Mouse (Mus musculus) heart, embryonic 13.5 days (tissue): ENCODE data around the gene Ear1. TPM values are rescaled to one million over a fixed set of nuclear protein-coding genes. Genes with fewer than 3 reads are reported as not detected.
"Not testable (repeated sequence)": the region's sequence is repeated elsewhere in the genome, so short reads cannot be mapped to it uniquely, and the experiment has no call there.

ENCODE experiments used
- ATAC-seq: fragments of 200-750 bp; cut with Nextera tagmentation; 2 replicates; pipeline ENCODE4 v1.8.0; 2017; ENCODE audit warnings: moderate TSS enrichment; ENCODE audit not compliant: insufficient number of reproducible peaks, low FRiP score, low TSS enrichment; ENCODE audit errors: extremely low read depth
- H3K27ac ChIP-seq: fragments of 300-500 bp; sonication (generic); replicated peaks from 2 replicates; pipeline ENCODE4 v1.5.1; 2015; ENCODE audit warnings: moderate library complexity, mild to moderate bottlenecking, inconsistent platforms
- H3K27me3 ChIP-seq: fragments of 300-500 bp; sonication (generic); replicated peaks from 2 replicates; pipeline ENCODE4 v1.6.1; 2015; ENCODE audit warnings: mild to moderate bottlenecking, inconsistent platforms
- H3K36me3 ChIP-seq: fragments of 300-500 bp; sonication (generic); 2 replicates; pipeline ENCODE4 v1.6.1; 2015; ENCODE audit warnings: mild to moderate bottlenecking, inconsistent platforms
- H3K4me1 ChIP-seq: fragments of 300-500 bp; sonication (generic); 2 replicates; pipeline ENCODE4 v1.6.1; 2015; ENCODE audit warnings: inconsistent platforms
- H3K4me2 ChIP-seq: fragments of 300-500 bp; sonication (generic); 2 replicates; pipeline ENCODE4 v1.6.1; 2015; ENCODE audit warnings: inconsistent platforms, mild to moderate bottlenecking, moderate library complexity
- H3K4me3 ChIP-seq: fragments of 300-500 bp; sonication (generic); 2 replicates; pipeline ENCODE4 v1.5.1; 2015; ENCODE audit warnings: moderate library complexity, mild to moderate bottlenecking, inconsistent platforms
- H3K9ac ChIP-seq: fragments of 300-500 bp; sonication (generic); 2 replicates; pipeline ENCODE4 v1.6.1; 2015; ENCODE audit warnings: inconsistent platforms, mild to moderate bottlenecking, moderate library complexity
- H3K9me3 ChIP-seq: fragments of 300-500 bp; sonication (generic); 2 replicates; pipeline ENCODE4 v1.6.1; 2016; ENCODE audit warnings: inconsistent platforms
- WGBS: fragments of 180-500 bp; shearing (Covaris S2); methylation state at CpG from one replicate; pipeline ENCODE4 v1.1.7; 2015; ENCODE audit warnings: mixed read lengths; 5-methylcytosine and 5-hydroxymethylcytosine counted together
- polyA plus RNA-seq: library from polyadenylated mRNA; unstranded; fragments of >200 nt; fragmentation: Nextera tagmentation; extraction: Ambion mirVana; gene quantifications from 2 replicates; pipeline ENCODE4 v1.2.1, GENCODE M21; 2015

Gene Ear1
- polyA plus RNA-seq, 1 experiment from 2014 or later, result not detected

- 13% methylated on average over 14 of the region's 14 CpGs for WGBS
- Histone ChIP-seq H3K27ac (no peak overlapping the region), H3K27me3 (no peaks in the 10 kb centered on the region), H3K9me3 (no peaks in the 10 kb centered on the region), H3K4me2 (peak overlapping the region; percentile 67), H3K4me1 (0 out of 2 replicates have a peak, but pooled peaks cover 2% of the 10 kb centered on the region), H3K36me3 (no peaks in the 10 kb centered on the region), H3K9ac (peak overlapping the region; percentile 65), H3K4me3 (peak overlapping the region; percentile 41)
- ATAC-seq, result no peak; the same call in 1 of the 2 replicates
Measured at GRCm38 (mm10) chr14:43796069-43796904, 79.0 kb downstream of the Ear1 start.

GRCm38 (mm10) chr14:43793811-43794210 is 81.5 kb downstream of the Ear1 start:
- H3K4me2 ChIP-seq, H3K9ac ChIP-seq, H3K9me3 ChIP-seq, ATAC-seq, H3K27ac ChIP-seq, H3K36me3 ChIP-seq, H3K4me3 ChIP-seq, H3K4me1 ChIP-seq, H3K27me3 ChIP-seq: not testable (repeated sequence)
- 59% methylated on average over 5 of the region's 5 CpGs for WGBS

- not testable (repeated sequence) for H3K4me3 ChIP-seq, H3K27ac ChIP-seq, H3K27me3 ChIP-seq, H3K4me1 ChIP-seq, H3K9me3 ChIP-seq, H3K36me3 ChIP-seq, ATAC-seq, H3K9ac ChIP-seq, H3K4me2 ChIP-seq
- 81% methylated on average over 3 of the region's 3 CpGs for WGBS
Measured at GRCm38 (mm10) chr14:43784645-43785044, 90.7 kb downstream of the Ear1 start, which contains the start of gene Gm8180. Gm8180 (minus strand) TSS chr14:43784745.

Other genes starting within 250 kb of the Ear1 start
- gene Gm8165, start 198.3 kb downstream of the Ear1 start, polyA plus RNA-seq, result not detected in 2 replicates
- gene Gm7324, start 177.7 kb downstream of the Ear1 start, polyA plus RNA-seq, result 0.49 and 0.85 TPM in 2 replicates
- not detected in 2 replicates for gene Gm16506, start 148.0 kb downstream of the Ear1 start, polyA plus RNA-seq
- gene Gm6526, start 127.7 kb downstream of the Ear1 start, polyA plus RNA-seq, result not detected in 2 replicates
- gene Gm8180, start 90.8 kb downstream of the Ear1 start, polyA plus RNA-seq, result not detected in 2 replicates
- gene Ear10, start 48.0 kb upstream of the Ear1 start, polyA plus RNA-seq, result not detected in 2 replicates
- gene Gm8113, start 49.9 kb upstream of the Ear1 start, polyA plus RNA-seq, result 25.4 and 28.8 TPM in 2 replicates
- gene Ang5, start 81.6 kb upstream of the Ear1 start, polyA plus RNA-seq, result not detected in 2 replicates
- not detected in 2 replicates for gene Ang6, start 126.8 kb upstream of the Ear1 start, polyA plus RNA-seq
- gene Ear2, start 227.1 kb upstream of the Ear1 start, polyA plus RNA-seq, result 0.29 TPM in 1 of 2 replicates, not detected in the other
- not detected in 2 replicates for gene Gm3327, start 248.3 kb upstream of the Ear1 start, polyA plus RNA-seq